Mouse (Mus musculus) right cerebral cortex, postnatal 4 days (tissue): ENCODE measurements around the gene Ost4.

Experiments
- DNase-seq: peaks from one replicate; pipeline ENCODE4 v3.0.0-alpha.2; 2022

The Ost4 gene

DNA sequence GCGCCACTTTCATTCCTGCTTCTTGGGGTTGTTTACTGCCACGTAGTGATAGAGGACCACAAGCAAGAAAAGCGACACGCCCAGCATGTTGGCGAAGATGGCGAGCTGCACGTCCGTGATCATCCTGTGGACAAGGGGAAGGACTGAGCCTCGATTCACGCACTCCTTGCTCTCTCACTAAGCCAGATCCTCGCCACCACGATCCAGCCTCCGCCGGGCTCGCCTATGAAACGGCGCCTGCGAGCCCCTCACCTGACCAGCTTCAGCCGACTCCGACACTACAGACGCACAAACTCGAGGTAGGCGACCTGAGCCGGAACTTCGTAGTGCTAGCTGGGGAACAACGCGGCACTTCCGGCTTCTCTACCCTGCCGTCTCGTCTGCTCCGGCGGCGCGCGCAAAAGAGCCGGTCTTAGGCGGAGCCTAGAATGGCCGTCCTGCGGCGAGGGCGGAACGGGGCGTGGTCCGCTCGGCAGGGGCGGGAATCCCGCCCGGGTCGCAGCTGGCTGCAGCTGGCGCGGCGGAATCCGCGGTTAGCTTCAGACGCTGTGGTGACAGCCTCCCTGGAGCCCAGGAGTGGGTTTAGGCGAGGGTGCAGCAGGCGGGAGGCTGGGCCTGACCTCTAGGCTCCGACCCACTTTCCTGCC lies at the start of gene Ost4:
Gene Ost4, minus strand, starts transcription at position 376 of the 647 bp plus-strand sequence.
- DNase-seq: peak; percentile 92

DNA sequence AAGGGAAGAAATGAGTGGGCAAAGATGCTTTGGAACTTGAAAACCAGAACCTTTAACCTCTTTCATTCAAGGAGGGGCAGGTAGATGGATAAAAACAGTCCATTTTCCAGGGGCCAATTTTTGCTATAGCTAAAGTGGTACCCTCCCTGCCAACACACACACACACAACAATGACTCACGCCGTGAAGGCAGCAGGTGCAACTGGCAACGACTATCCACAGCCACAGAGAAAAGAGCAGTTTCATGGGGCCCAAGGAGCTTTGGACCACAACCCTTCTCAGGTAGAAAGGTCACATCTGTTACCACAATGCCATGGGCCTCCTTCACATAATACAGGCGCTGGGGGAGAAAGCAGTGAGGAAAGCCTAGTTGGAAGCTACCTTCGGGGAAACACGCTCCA lies 48.2 kb upstream of the Ost4 start:
- no peak for DNase-seq

DNA sequence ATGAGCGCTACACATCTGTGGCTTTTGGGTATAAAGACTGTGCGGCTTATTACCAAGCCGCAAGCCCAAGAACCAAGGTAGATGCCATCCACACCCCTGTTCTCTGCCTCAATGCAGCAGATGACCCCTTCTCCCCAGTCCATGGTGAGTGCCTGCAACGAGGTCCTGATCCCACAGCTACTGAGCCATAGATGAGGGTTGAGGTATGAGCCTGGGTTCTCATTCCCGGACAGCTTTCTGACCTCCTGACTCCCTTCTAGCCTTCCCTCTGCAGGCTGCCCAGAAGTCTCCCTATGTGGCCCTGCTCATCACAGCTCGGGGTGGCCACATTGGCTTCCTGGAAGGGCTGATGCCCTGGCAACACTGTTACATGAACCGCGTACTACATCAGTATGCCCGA lies 47.0 kb upstream of the Ost4 start:
- no peak for DNase-seq

DNA sequence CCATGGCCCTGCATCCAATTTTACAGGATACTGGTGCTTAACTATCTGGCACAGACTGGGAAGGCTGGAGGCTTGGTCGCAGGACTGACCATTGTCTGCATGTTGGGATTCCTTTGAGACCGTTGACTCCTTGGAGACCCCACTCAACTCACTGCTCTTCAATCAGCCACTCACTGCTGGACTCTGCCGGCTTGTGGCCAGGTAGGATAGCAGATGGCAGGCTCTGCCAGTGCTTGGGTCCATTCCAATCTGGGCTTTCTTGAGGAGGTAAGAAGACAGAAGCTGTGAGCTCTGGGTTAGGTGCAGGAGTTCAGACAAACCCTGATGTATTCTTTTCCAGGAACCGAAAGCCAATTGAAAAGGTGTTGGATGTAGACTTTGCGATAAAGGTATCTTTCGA lies 46.5 kb upstream of the Ost4 start:
- DNase-seq: no peak

DNA sequence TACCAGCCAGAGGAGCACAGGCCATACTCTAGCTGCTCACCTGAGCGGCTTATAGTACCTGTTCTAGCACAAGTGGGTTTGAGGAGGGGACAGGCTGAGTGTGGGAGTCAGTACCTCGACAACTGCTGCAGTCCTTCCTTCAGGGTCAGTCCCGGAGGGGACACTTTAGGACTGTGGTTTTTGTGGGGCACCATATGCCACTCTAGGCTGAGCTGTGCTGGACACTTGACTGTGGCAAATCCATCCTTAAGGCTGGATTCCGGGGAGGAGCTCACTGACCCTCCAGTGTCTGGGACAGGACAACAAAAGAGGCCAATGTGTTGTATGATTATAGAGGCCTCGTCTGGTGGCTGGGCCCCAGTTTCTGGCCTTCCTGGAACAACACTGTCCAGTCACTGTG lies 45.0 kb upstream of the Ost4 start:
- DNase-seq: no peak

DNA sequence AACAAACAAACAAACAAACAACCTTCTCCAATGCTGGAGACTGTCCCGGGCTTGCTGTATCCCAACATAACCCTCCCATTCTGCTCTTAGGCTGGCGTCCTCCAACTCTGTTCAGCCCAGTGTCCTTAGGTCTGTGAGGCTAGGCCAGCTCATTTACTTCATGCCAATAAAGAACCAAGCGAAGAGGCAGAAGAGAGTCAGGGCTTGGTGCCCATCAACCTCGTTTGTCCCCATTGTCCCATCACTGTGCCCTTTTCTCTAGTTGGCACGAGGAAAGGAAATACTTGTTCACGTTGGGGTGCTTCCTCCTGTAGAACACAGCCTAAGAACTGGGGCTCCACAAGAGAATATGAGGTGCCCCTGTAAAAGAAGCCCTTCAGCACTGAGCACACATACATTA lies 44.1 kb upstream of the Ost4 start:
- no peak for DNase-seq

DNA sequence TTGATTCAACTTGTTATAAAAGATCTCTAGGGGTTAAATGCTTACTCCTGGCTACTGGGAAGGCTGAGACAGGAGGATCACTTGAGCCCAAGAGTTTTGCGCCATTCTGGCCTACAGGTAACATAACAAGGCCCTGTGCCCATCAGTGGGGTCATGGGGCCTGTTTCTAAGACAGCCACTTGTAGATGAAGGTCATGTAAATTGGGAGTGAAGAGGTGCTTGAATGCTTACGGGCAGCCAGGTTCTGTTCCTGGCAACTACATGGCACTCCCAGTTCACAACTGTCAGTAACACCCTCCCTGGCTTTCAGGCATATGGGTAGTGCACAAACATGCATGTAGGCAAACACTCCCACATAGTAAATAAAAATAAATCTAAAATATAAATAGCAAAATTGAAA lies 43.3 kb upstream of the Ost4 start:
- no peak for DNase-seq

DNA sequence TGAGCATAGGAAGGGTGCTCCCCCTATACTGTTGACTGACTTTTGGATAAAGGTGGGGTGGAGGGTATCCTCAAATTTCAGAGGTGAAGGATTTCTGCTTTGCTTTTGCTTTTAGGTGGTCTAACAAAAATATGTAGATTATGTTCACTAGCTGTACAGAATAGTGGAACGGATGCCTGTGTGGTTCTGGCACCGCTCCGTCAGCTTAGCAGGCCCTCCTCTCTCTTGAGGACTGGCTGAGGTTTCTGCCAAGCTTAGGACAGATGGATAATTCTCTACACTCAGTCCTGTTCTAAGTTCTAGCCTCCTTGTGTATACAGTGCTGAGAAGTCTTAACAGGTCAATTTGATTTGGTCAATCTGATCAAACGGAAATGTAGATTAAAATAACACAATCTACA lies 42.9 kb upstream of the Ost4 start:
- no peak for DNase-seq

DNA sequence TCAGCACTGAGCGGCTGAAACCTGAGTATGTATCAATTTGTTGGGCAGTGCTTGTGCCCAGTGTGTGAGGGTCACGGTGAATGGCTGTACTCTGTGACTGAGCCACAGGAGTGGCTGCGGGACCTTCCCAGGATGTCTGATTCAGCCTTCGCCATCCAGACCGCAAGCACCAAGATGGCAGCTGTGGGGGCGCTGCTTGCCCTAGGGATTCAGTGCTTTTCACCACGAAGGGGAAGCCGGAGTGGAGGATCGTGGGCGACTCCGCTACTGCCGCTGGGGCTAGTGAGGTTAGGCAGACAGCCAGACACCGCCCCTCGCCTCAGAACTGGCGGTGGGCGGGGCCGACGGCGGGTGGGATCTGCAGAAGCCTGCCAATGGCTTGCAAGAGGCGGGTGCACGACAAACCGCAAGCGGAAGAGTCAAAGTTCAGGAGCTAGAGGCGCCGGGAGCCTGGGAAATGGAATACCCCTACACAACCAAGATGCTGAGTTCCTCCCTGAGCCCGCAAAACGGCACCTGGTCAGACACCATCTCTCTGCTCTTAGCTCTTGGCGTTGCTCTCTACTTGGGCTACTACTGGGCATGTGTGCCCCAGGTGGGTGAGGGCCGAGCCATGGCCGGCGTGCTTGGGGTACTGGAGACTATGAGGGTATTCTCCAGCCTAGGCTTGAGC lies 42.2 kb upstream of the Ost4 start:
- peak; percentile 93 for DNase-seq

DNA sequence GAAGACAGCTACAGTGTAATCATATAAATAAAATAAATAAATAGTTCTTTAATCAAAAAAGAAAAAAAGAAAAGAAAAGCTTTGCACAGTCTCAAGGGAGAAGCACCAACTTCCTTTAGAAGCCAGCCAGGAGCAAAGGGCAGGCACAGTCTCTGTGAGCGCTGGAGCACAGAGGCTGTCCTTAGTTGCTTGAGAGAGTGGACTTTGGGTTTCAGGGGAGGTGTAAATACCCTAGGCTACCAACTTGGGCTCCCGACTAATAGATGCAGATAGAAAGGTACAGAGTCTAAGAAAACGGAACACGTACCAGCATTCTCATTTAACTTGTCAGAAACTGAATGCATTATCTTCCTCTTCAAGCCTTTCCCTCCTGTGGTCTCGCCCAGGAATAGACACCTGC lies 41.0 kb upstream of the Ost4 start:
- DNase-seq: no peak

DNA sequence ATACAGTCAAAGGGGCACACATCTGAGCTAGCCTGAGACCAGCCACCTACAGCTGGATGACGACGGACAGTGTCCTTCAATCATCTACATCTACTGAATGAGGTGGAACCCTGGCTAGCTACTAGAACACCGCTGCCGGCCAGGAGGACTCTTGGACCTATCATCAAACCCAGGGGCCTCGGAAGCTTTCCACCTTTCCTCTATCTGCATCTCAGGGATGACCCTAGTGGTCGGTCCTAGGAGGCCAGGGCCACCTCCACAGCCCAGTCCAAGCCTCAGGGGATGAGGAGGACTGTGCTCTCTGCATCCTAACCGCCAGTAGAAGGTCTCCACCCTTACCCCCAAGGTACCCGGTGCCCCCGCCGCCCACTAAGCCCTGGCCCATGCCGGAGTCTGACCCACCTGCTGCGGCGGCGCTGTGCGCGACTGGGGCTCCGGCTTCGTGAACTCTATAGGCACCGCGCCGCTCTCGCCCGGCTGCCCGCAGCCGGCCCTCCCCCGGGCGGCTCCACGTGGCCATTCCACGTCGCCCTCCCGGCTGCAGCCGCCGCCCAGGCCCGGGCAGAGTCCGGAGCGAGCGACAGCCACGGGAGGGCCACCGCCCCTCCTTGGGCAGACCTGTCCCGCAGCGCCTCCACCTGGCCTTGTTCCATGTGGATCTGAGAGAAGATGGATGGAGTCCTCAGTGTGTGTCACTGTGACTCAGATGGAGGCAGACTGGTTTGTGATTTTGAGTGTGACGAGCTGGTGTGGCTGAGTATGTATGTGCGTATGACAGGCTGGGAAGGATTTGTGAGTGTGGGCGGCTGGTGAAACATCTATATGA lies 37.6 kb upstream of the Ost4 start, which contains the start of gene Cgref1:
Gene Cgref1, minus strand, starts transcription at position 636 of the 826 bp plus-strand sequence.
- peak; percentile 77 for DNase-seq

DNA sequence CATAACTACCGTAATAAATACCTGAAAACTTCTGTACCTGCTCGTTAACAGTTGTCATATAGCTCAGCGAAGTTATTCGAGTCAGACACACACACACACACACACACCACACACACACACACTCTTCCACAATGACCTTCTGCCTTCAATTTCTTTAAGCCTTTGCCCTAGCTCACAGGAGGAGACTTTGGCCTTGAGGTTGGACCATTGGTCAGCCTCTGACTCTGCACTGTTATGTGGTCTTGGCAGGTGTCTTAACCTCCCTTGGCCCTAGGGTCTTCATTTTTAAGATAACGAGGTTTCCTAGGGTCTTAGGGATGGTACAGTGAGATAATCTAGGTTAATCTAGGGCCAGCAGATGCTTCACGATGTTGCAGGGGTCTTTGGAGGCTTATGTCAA lies 36.8 kb upstream of the Ost4 start:
- DNase-seq: no peak

DNA sequence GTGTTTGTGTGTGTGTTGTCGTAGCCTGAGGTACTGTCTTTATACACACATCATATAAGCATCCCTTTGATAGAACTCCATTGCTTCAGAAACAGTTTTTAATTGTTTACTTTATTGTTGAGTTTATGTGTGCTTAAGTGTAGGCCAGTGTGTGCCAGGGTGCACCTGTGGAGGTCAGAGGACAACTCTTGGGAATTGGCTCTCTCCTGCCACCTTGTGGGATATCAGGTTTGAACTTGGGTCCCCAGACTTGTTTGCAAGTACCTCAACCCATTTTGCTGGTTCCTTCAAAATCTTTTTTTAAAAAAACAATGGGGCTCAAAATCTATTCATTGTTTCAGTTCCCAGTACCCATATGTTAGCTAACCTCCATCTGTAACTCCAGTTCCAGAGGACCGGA lies 35.4 kb upstream of the Ost4 start:
- DNase-seq: no peak

DNA sequence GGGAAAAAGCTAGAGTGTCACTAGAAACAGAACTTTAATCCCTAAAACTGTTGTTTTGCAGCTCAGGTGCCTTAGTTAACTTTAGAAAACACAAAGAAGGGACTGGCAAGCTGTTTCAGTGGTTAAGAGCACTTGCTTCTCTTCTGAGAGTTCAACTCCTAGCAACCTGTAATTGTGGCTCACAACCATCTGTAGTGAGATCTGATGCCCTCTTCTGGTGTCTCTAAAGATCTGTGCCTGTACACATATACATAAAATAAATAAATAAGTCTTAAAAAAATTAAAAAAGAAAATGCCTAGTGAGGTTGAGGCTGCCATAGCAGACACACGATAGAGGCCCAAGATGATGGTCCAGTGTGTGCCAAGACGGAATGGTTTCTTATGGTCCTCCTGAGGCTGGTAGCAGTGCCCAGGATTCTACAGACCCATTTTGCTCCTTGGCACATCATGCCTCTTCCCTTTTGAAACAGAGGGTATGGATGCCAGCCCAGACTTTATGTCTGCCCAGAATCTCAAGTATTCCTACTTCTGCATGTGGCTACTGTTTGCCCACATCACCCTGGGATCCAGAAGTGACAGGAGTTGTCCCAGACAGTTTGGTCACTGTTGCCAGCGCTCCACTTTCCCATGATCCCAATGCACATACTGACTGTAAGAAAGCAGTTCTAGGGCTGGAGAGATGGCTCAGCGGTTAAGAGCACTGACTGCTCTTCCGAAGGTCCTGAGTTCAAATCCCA lies 27.3 kb upstream of the Ost4 start:
- no peak for DNase-seq

DNA sequence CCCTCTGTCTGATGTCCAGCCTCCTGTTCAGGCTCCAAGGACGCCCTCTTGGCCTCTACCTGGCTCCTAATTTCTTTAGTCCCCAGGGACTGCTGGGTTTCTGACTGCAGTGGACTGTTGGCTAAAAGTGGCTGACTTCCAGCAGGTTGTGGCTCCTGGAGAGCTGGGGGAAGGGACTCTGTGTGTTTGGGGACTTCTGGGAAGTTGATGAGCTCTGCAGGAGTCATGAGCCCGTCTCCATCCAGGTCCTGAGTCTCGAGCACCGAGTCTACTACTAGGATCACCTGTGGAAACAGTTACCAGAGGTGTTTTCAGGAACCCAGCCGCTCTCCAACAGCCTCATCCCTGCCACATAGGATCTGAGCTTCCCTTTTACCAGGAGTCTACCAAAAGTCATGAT lies 26.1 kb upstream of the Ost4 start:
- no peak for DNase-seq

DNA sequence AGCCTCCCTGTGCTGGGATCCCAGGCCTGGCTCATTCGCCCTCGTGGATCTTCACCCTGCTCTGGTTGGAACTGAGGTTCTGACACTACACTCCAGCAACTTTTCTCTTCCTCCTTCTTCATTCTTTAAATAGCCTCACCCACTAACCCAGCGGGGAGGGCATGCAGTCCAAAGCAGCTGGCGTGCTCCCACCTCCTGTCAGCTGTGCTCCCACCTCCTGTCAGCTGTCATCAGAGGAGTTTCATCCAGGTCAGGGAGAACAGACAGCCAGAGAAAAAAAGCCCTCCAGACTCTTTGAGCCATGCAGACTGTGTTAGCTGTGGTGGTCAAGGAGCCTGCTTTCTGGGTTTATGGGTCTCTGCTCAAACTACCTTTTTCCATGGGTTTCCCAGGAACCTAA lies 23.8 kb upstream of the Ost4 start:
- no peak for DNase-seq

DNA sequence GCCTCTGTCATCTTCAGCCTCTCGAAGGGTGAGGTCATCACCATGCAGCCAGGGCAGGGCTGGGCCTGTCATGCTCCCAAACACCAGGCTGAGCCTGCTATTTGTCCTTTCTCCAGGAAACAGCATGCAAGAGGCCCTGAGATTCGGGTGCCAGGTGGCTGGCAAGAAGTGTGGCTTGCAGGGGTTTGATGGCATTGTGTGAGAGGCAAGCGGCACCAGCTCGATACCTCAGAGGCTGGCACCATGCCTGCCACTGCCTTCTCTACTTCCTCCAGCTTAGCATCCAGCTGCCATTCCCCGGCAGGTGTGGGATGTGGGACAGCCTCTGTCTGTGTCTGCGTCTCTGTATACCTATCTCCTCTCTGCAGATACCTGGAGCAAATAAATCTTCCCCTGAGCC lies 23.3 kb upstream of the Ost4 start:
- no peak for DNase-seq

DNA sequence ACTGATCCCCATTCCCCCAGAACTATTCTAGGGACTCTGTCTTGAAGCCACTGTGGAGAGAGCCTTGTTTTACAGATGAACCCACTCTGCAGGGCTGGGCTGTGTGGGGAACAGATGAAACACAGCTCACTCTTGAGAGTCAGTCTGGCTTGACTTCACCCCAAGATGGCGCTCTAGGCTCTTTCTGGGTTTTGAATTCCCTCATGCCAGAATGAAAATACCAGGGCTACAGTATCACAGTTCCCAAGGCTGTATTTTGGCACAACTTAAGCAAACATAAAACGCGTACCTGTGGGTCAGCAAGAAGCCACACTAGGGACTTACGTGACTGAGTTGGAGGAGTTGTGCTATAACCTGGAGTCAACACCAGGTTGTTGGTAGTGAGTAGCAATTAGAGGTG lies 22.5 kb upstream of the Ost4 start:
- peak; percentile 84 for DNase-seq

DNA sequence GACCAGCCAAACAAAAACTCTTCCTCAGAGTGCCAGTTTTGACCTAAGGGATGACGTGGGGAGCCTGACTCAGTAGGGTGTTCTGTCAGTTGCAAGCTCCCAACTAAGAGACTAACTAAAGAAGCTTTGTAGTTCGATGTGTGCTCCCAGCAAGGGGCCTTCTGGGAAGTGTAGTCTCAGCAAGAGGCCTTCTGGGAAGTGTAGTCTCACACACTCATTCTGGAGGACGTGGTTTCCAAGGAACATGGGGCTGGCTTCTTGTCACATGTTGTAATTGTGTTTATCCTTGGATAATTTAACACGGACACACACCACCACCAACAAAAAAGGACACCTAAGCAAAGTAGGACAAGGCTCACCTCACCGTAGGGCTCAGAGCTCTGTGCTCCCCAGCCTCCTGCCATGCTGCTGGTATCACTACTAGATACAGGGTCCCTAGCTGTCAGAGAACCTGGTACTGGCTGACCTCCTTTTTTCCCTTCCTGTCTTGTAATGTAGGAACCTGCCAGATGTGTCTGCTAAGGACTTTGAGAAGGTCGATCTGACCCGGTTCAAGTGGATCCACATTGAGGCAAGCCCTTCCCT lies 20.4 kb upstream of the Ost4 start:
- no peak for DNase-seq

DNA sequence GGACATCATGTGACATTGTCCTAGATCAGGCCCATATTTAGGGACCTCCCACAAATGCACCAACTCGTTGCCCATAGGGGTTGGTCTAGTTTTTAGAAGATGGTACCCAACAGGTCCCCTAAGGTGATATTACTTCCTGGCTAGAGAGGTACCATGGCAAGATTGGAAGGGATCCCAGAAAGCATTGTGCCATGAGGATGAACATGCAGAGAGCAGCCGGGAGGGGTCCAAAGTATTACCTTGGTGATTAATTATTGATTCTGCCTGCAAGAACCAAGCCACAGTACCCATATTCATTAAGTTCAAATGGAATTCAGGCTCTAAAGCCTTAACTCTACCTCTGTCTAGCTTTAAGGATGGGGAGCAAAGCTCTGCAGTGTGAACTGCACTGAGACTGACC lies 18.5 kb upstream of the Ost4 start:
- no peak for DNase-seq

DNA sequence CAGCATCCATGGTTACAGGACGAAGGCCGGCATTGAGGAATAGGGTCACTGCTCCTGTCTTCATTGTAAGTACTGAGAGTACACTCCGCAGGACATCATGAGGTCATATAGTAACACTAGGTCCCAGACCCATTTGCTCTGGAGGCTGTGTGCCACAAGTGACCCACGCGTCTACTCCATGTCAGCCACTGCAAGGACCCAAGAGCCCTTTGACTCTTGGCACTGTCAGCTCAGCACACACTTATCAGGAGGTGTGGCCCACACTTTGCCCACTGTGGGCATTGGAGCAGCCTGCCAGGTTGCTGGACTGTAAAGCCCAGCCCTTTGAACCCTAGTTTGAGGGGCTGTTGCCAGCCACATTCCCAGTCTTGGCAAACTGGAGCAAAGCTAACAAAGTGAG lies 17.6 kb upstream of the Ost4 start:
- DNase-seq: no peak

DNA sequence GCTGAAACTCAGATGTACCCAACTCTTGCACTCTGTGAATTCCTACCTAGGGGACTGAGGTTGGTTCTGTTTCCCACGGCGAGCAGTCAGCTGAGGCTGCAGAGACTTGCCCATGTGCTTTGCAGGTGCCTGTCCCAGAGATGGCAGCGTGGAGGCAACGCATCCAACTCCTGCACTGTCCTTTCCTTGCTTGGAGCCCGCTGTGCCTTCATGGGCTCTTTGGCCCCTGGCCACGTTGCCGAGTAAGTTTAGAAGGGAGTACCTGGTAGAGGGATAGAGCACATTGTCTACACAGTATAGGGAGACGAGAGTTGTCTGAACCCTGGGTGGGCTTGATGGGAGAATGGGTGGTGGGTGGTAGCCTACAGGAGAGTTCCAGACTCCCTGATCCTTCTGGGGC lies 17.0 kb upstream of the Ost4 start:
- no peak for DNase-seq

DNA sequence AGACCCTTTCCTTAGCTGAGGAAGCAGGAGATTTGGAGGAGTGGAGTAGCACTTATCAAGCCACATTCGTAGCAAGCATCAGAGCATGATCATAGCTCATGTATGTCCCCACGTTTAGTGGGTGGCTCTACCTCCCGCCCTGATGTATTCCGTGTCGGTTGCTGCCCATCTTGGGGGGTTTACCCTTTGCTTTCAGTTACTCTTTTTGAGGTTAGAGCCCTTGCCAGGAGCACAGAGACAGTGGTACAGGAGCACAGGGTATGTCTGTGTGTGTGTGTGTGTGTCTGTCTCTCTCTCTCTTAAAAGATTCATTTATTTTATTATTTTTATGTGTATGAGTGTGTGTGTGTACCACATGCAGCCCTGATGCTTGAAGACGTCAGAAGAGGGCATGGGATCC lies 15.5 kb upstream of the Ost4 start:
- no peak for DNase-seq
